Mouse (Mus musculus) common myeloid progenitor, adult 5-6 weeks (primary cell): ENCODE data around the gene Vegfa. TPM values are rescaled to one million over a fixed set of nuclear protein-coding genes. Genes with fewer than 3 reads are reported as not detected.

Experiments used
- ATAC-seq: replicated peaks from 2 replicates; pipeline ENCODE4 v1.8.0; 2016; ENCODE audit warnings: low read depth, mild to moderate bottlenecking, moderate TSS enrichment, inconsistent platforms; ENCODE audit not compliant: poor library complexity, severe bottlenecking
- total RNA-seq: library from RNA; stranded (forward); fragments of 200-1000, 187-1606 nt; gene quantifications from 2 replicates; pipeline ENCODE4 v1.2.3, GENCODE M21; 2017

Gene Vegfa
- total RNA-seq = 13.2 and 17.9 TPM in 2 replicates

DNA sequence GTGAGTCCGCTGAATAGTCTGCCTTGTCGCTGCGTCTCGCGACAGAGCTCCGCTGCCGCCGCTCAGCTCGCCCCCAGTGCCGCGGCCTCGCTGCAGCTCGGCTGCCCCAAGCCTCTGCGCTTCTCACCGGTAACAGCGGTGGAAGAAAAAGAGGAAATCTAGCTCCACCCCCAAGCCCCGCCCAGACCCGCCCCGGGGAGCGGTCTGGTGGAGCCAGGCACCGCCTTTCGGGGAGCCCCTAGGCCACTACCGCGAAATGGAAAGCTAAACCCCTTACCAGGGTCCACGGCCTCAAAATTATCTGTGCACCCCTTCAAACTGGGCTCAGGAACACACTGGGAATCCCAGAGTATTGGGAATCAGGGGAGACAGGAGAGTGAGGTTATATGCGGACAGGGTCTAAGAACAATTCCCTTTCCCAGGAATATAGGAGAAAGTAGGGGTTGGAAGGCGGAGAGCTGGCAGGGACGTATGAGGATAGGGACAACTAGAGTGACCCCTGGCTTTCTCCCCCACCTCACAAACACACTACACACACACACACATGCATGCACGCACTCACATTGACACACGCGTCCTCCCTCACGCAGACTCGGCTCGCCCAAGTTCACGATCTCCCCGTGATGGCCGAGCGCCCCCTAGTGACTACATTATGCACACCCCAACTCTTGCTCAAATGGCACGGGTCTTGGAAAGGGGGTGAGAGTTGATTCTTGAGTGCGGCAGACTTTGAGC is at the start of gene Vegfa:
Vegfa (minus strand) TSS at position 113 of the 735 bp plus-strand sequence.
- peak; percentile 72 for ATAC-seq

DNA sequence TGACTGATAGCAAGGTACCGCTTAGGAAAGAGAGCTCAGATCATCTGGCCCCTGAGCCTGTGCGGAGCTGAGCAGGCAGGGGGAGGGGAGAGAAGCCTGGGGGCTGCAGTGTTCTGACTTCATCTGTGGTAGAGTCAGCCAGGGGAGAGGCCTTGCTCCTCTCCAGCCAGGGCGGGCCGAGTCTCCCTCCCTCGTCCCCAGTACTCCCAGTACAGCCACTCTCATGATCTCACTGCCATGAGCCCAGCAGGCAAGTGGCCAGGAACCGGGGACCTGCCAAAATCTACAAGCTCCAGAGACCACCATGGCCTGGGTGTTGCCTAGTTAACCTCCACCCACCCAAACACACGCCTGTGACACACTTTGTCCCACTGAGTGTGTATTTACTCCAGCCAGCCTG is 49.5 kb upstream of the Vegfa start:
- no peak for ATAC-seq

GRCm38 (mm10) chr17:46081042-46081441 is 48.9 kb upstream of the Vegfa start:
- no peak for ATAC-seq

GRCm38 (mm10) chr17:46080388-46080787 is 48.2 kb upstream of the Vegfa start:
- no peak for ATAC-seq

- ATAC-seq = no peak
These were observed 46.9 kb upstream of the Vegfa start for GRCm38 (mm10) chr17:46079037-46079436.

GRCm38 (mm10) chr17:46077921-46078534 is 45.9 kb upstream of the Vegfa start:
- no peak for ATAC-seq

- ATAC-seq = no peak
These were observed 44.0 kb upstream of the Vegfa start for GRCm38 (mm10) chr17:46076260-46076551.

DNA sequence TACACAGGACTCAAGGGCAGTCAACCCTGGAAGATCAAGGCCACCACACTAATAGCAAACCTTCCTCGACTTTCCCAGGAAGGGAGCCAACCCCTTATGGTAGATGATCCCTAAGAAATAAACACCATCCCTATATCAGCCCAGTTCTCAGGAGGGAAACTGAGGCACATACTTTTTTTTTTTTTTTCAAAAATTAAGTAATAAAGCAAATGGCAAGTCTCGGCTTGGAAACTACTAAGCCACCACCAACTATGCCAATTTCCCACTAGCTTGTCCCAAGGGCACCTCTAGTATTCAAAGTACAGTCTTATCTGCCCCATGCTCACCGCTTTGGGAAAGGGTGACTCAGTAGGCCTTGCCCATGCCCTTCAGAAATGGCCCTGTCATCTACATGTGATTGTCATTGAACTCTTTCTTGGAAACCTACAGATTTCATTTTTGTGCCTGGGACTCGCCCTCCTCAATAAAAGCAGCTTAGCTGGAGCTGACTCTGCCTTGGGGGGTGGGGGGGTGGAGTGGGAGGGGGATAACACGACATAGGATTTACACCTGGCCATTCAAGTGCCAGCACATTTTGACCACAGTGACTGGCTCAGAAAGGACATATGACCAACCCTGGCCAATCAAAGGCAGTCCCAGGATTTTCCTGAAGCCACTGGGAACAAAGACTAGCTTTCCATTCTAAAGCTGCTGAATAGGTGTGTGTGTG is 43.5 kb upstream of the Vegfa start:
- no peak for ATAC-seq

DNA sequence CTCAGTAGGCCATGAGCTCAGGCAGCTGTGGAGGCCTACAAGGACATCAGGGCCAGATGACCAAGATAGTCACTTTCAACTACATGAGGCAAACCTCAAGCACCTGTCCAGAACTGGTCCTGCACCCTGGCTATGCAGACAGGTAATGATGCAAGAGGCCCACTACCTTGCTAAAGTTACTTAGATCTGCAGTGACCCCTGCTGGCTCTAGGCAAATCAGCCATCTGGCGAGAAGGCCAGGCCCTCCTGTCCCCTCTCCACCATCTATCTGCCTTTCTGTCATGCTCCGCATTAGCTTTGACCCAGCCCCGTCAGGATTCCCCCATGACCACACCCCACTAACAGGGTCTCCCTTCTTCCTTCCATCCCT is 42.9 kb upstream of the Vegfa start:
- ATAC-seq = peak; percentile 31; the same call in 1 of the 2 replicates

DNA sequence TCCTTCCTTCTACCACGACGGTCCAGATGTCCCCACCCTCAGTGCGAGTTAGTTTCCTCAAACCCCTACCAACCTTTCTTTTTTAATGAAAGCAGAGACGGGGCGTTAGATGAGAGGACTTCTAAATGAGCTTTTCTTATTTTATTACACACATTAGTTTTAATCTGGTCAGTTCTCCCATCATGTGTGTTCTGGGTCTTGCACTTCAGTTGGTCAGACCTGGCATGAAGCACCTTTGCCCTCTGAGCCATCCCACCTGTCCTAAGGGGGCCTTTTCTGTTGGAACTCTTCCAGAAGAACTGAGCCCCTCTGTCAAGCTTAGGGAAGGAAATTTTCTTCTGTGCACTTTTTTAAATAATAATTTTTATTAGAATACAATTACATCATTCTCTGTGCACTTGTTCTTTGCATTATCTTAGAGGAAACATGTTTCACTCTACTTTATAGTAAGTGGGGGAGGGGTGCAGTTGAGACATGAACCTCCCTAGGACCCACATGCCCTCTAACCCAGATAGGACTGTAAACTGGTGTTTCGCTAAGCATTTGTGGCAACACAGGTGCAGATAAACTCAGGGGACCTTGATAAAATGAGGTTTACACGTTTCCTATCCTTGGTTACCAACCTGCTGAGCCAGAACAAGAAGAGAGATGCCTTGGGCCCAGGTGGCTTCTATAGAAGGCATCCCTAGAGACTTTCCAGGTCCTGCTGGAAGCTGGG is 42.4 kb upstream of the Vegfa start:
- 0 out of 2 replicates have a peak, but pooled peaks have one; percentile 6 for ATAC-seq

- ATAC-seq = peak; percentile 88
These were observed 41.6 kb upstream of the Vegfa start for GRCm38 (mm10) chr17:46073730-46074301.

- ATAC-seq = no peak
These were observed 39.4 kb upstream of the Vegfa start for GRCm38 (mm10) chr17:46071531-46071930.

DNA sequence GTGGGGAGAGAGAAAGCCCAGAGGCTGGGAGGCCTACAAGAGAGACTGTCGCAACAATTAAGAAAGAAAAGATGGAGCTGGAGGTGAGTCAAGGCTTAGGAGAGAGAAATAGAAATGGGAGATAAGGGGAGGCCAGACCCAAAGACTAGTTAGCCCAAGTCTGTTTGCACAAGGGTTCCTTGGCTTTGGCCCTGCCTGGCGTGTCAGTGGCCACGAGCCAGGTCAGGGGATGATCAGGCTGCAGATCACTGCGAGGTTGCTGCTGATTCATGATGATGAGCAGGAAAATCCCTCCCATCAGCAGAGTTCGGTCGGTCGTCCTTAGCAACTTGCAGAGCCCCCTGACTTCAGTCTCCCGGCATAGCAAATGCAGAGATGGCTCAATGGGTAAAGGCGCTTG is 37.9 kb upstream of the Vegfa start:
- no peak for ATAC-seq

GRCm38 (mm10) chr17:46063974-46064312 is 31.8 kb upstream of the Vegfa start:
- ATAC-seq = no peak; the same call in 1 of the 2 replicates

DNA sequence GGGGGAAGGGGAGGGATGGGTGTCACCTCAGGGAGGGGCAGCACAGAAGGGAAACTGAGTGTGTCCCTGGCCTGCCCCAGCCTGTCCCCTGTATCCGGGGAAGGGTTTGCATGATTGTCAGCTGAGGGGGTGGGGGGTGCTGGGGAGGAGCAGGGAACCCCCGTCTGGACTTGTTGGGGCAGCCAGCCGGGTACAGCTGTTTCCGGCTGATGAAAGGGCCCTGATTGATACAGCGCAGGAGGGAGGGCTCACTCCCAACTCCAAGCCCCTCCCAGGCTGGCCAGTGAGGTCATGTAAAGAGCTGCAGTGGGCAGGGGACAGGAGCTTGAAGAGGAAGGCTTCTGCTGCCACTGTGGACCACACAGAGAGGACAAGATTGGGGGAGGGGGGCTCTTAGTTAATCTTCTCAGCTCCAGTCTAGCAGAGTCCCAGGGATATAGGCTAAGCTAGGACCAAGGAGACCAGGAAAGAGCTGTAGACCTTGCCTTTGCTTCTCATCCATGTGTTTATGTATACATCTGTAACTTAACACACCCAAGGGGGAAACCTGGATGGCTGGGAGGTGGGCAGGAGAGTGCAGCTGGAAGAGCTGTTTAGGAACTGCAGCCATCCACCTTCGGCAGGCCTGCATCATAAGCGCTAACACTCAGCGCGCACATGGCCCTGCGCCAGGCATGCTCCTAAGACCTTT is 31.3 kb upstream of the Vegfa start:
- ATAC-seq = peak; percentile 94

- ATAC-seq = no peak
These were observed 28.1 kb upstream of the Vegfa start for GRCm38 (mm10) chr17:46060253-46060652.

GRCm38 (mm10) chr17:46059226-46059825 is 27.2 kb upstream of the Vegfa start:
- ATAC-seq = no peak

DNA sequence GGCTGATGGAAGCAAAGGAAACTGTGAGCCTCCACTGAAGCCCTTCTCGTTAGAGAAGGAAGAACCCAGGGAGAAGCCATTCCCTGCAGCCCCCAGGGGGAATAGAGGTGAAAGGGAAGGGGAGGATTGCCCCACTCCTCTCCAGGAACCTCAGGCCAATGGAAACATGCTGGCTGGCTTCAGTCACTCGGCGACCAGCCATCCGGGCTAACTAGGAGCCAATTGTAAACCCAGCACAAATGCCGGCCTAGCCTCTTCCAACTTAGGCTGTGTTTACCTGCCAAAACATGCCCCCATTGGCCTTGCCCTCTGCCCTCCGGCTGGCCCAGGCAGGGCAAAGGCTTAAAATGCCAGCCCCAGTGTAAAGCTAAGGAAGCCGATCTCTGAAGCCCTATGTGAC is 24.1 kb upstream of the Vegfa start:
- ATAC-seq = no peak

DNA sequence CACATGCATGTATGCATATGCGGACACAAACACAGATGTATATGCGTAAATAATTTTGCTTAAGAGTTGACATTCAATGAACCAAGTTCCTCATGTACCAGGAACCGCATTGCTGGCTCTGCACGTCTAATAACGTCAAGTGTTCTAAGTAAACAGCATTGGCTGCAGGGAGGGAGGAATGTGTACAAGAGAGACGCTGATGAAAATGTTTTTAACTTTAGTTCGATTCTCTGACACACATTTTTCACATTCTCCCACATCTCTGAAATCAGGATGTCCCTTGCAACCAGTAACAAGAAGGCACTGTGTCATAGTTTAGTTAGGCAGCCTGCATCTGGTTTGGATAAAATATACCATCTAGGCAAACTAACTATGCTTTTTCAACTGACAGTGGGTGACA is 23.6 kb upstream of the Vegfa start:
- ATAC-seq = no peak
